Mouse (Mus musculus) midbrain, embryonic 10.5 days (tissue): Measurements from ENCODE around the gene Gm3376. TPM values are rescaled to one million over a fixed set of nuclear protein-coding genes. Genes with fewer than 3 reads are reported as not detected.
"Not testable (repeated sequence)": the region's sequence is repeated elsewhere in the genome, so short reads cannot be mapped to it uniquely, and the experiment has no call there.

Experiments
- DNase-seq: peaks from one replicate; pipeline ENCODE4 v3.0.0-alpha.2; 2017; ENCODE audit warnings: low spot score
- H3K27ac ChIP-seq: fragments of 300-500 bp; sonication (generic); replicated peaks from 2 replicates; pipeline ENCODE4 v1.5.1; 2016; ENCODE audit warnings: mild to moderate bottlenecking
- H3K27me3 ChIP-seq: fragments of 300-500 bp; sonication (generic); 2 replicates; pipeline ENCODE4 v1.6.1; 2016; ENCODE audit warnings: low read depth, mild to moderate bottlenecking; ENCODE audit not compliant: poor library complexity, severe bottlenecking
- H3K36me3 ChIP-seq: fragments of 300-500 bp; sonication (generic); 2 replicates; pipeline ENCODE4 v1.6.1; 2016; ENCODE audit warnings: mild to moderate bottlenecking, moderate library complexity
- H3K4me1 ChIP-seq: fragments of 300-500 bp; sonication (generic); 2 replicates; pipeline ENCODE4 v1.6.1; 2016
- H3K4me3 ChIP-seq: fragments of 300-500 bp; sonication (generic); 2 replicates; pipeline ENCODE4 v1.5.1; 2016; ENCODE audit warnings: mild to moderate bottlenecking, moderate library complexity
- H3K9me3 ChIP-seq: fragments of 300-500 bp; sonication (generic); replicated peaks from 2 replicates; pipeline ENCODE4 v1.6.1; 2016; ENCODE audit warnings: mild to moderate bottlenecking
- WGBS: fragments of 180-500 bp; shearing (Covaris S2); methylation state at CpG from one replicate; pipeline ENCODE4 v1.1.7; 2016; 5-methylcytosine and 5-hydroxymethylcytosine counted together
- polyA plus RNA-seq: library from polyadenylated mRNA; unstranded; fragments of >200 nt; fragmentation: Nextera tagmentation; extraction: Ambion mirVana; gene quantifications from 2 replicates; pipeline ENCODE4 v1.2.1, GENCODE M21; 2016

Gene Gm3376
- polyA plus RNA-seq, result not detected in 2 replicates

DNA sequence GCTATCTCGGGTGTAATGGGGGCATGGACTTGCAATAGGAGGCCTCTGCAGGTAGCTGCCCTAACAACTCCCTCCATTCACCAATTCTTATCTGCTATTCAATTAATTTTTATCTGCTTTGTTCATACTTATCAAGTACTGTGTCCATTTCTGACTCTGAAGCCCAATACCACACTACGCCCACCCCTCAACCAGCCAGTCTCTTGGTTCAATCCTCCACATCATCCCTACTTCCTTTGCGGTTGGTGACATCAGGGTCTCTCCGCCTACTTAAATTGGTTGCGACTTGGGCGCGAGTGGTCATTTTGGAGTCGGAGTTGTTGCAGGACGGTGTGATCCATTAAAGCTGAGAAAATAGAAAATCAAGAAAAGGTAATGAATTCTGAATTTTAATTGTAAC lies at the start of gene Gm3376:
Gm3376 (plus strand) TSS at position 301 of the 400 bp plus-strand sequence.
- H3K9me3 ChIP-seq, H3K4me1 ChIP-seq, H3K27me3 ChIP-seq, H3K4me3 ChIP-seq, H3K27ac ChIP-seq, H3K36me3 ChIP-seq, DNase-seq: not testable (repeated sequence)
- WGBS, result no CpG with 5 or more reads among the region's 9 CpGs
